Mouse (Mus musculus): ENCODE measurements at regions not wholly inside any gene's neighbourhood (a gene's known extent, or its start where the extent isn't known, plus 50 kb on each side); places are given as distances from the start of the nearest gene placed in this dataset.

DNA sequence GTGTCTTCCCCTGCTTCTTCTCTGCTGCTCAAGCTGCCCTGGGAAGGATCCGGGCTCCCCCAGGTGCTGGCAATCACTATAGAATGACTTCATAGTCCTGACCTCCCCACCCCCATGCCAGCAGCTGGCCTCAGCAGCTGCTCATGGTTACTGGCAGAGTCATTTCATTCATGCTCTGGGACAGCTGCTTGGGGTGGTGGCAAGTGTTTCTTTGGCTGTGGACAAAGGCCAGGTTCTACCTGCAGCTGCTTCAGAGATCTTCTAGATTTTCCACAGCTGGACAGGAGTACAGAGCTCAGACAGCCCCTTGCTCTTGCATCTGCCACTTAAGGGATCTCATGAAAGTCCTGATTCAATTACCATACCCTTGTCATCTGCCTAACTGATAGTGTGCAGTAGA lies 243.4 kb upstream of the Cwc22 start:
- TF ChIP-seq POLR2A (IDR thresholded peaks at IDR 0.05; ENCODE audit: control insufficient read depth, extremely low read depth, insufficient read depth, low read length, poor library complexity) = no peak
- TF ChIP-seq CTCF (IDR thresholded peaks at IDR 0.05; ENCODE audit: borderline replicate concordance, control insufficient read depth, extremely low read depth, insufficient read depth, low read length, poor library complexity) = no peak

All from thymus, adult 2 months (tissue).